Mouse (Mus musculus): ENCODE measurements around the gene Akt1. TPM values are rescaled to one million over a fixed set of nuclear protein-coding genes. Genes with fewer than 3 reads are reported as not detected.

Gene Akt1
- 46.4 and 50.3 TPM in 2 replicates for polyA plus RNA-seq (2015; fragmentation: Nextera tagmentation; extraction: Ambion mirVana)

DNA sequence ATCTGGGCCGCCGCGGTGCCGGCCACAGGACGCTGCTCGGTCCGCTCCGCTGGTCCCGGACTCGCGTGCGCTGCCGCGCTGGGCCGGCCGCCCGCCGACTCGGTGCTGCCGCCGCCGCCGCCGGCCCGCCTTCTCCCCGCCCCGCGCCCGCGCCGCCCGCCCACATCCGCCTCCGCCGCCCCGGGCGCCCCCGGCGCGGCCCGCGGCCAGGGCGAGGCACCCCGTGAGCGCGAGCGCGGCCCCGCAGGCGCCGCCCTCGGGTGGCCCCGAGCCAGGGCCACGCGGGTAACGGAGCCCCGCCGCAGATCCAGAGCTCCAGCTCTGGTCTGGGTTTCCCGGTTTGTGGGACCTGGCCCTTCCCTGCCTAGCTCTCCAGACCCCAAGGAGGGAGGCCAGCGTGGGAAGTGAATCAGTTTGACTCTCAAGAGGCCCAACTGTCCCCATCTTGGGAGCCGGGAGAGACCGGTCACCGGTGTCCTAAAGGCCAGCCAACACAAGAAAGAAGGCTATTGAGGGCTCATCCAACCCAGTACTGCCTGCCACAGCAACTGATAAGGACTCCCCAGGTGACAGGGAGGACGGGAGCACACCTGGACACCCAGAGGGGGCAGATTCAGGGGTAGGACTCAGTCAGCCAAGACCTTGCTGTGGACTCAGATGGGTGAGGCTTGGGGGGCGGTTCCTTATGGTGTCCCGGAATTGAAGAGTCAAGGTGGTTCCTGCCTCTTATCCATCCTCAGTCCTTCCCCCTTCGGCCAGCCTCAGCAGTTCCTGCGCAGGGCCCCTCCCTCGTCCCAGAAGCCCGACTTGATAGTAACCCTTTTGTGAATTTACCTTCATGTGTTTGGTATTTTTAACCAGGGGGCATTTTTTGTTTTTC is at the start of gene Akt1:
Gene Akt1 (minus strand): TSS at position 753 of the 880 bp plus-strand sequence.
- Histone ChIP-seq H3K9ac (peak within 1 kb of the TSS; percentile 100), H3K4me2 (peak within 1 kb of the TSS; percentile 92), H3K27me3 (peaks cover 24% of the 10 kb centered on the region), H3K4me3 (peak within 1 kb of the TSS; percentile 98), H3K9me3 (replicated peaks) (no peaks in the 10 kb centered on the region), H3K36me3 (ENCODE audit: poor library complexity, severe bottlenecking) (peaks cover 26% of the 10 kb centered on the region), H3K27ac (peak within 1 kb of the TSS; percentile 92), H3K4me1 (peaks cover 66% of the 10 kb centered on the region)
- 2% methylated on average over 18 of the region's 70 CpGs for WGBS
- peak; percentile 20 for ATAC-seq

DNA sequence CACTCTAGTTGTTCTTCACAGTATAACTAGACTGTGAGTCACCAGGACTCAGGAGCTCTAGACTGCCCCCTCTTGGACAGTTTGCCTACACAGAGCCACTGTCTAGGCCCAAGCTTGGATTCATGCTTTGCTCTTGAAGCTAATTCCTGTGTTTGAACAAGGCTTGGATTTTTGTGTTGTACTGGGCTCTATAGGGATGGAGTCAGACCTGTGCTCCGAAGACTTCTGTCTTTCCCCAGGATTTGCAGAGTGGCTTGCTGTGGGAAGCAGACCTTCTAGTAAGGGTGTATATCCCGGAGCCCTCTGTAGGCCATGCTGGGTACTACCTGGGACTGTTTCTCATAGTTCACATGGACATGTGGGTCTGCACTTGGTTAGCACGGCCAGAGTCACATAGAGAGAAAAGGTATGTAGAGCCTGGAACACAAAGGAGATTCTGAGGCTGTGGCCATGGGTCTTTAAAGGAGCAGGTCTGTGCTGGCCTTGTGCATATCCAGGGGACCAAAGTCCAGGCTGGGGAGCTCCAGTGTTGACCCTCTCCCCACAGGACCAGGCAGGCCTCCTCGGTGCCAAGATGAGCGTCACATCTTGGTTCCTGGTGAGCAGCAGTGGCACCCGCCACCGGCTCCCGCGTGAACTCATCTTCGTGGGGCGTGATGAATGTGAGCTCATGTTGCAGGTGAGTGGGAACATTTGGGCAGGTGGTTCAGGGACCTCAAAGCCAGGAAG is 49.6 kb upstream of the Akt1 start:
- H3K36me3 ChIP-seq (ENCODE audit: poor library complexity, severe bottlenecking), result 0 out of 2 replicates have a peak, but pooled peaks cover 2% of the 10 kb centered on the region
- H3K4me2 ChIP-seq, result peak overlapping the region; percentile 98; the same call in 1 of the 2 replicates
- H3K9ac ChIP-seq, result no peak overlapping the region
- peaks cover 43% of the 10 kb centered on the region for H3K4me1 ChIP-seq
- peak; percentile 30; the same call in 1 of the 2 replicates for ATAC-seq
- no peak overlapping the region for H3K27ac ChIP-seq
- no peaks in the 10 kb centered on the region for H3K9me3 ChIP-seq (replicated peaks)
- no peak overlapping the region for H3K4me3 ChIP-seq
- peaks cover 26% of the 10 kb centered on the region for H3K27me3 ChIP-seq
- 80% methylated on average over 11 of the region's 11 CpGs for WGBS

DNA sequence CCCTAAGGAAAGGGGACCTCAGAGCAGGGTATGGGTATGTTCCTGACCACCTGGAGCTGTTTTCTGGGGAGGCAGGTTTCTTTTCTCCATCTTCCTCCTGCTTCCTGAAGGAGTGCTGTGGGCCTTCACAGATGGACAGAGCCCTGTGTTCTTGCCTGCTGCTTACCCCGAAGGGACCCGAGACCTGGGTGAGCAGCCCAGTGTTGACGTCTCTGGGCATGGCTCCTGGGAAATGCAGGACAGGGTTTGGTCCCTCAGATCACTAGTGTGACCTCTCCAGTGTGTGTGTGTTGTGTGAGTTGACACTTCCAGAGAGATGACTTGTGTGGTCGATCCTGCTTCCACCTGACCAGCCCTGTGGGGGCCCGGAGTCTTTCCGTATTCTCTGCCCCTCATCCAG is 48.8 kb upstream of the Akt1 start:
- Histone ChIP-seq H3K27me3 (peaks cover 30% of the 10 kb centered on the region), H3K9ac (peak overlapping the region; percentile 89)
- 93% methylated on average over 6 of the region's 6 CpGs for WGBS

DNA sequence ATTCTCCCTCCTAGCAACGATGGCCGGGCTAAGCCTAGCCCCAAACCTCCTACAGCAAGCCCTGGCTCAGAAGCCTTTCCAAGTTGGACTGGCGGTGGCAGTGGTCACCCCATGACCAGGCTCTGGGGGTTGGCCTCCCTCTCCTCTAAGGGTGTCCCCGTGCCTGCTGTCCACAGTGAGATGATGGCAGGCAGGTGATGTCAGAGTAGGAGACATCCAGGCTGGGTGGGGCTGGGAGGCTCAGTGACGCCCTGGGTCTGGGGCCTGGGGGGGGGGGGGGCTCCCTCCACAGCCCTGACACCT is 48.3 kb upstream of the Akt1 start:
- H3K4me1 ChIP-seq, result peaks cover 43% of the 10 kb centered on the region
- peak; percentile 4; the same call in 1 of the 2 replicates for ATAC-seq
- H3K9ac ChIP-seq, result peak overlapping the region; percentile 89
- H3K4me3 ChIP-seq, result peak overlapping the region; percentile 84
- H3K27ac ChIP-seq, result no peak overlapping the region
- H3K36me3 ChIP-seq (ENCODE audit: poor library complexity, severe bottlenecking), result 0 out of 2 replicates have a peak, but pooled peaks cover 2% of the 10 kb centered on the region
- H3K9me3 ChIP-seq (replicated peaks), result no peaks in the 10 kb centered on the region
- H3K4me2 ChIP-seq, result peak overlapping the region; percentile 98
- H3K27me3 ChIP-seq, result peaks cover 30% of the 10 kb centered on the region
- 3% methylated on average over 4 of the region's 5 CpGs for WGBS

More for the DNA sequence above, 48.8 kb upstream of the Akt1 start:
- Histone ChIP-seq H3K9me3 (replicated peaks) (no peaks in the 10 kb centered on the region), H3K27ac (no peak overlapping the region), H3K4me1 (peaks cover 43% of the 10 kb centered on the region), H3K4me3 (peak overlapping the region; percentile 84), H3K4me2 (peak overlapping the region; percentile 98), H3K36me3 (ENCODE audit: poor library complexity, severe bottlenecking) (0 out of 2 replicates have a peak, but pooled peaks cover 2% of the 10 kb centered on the region)
- ATAC-seq, result no peak

DNA sequence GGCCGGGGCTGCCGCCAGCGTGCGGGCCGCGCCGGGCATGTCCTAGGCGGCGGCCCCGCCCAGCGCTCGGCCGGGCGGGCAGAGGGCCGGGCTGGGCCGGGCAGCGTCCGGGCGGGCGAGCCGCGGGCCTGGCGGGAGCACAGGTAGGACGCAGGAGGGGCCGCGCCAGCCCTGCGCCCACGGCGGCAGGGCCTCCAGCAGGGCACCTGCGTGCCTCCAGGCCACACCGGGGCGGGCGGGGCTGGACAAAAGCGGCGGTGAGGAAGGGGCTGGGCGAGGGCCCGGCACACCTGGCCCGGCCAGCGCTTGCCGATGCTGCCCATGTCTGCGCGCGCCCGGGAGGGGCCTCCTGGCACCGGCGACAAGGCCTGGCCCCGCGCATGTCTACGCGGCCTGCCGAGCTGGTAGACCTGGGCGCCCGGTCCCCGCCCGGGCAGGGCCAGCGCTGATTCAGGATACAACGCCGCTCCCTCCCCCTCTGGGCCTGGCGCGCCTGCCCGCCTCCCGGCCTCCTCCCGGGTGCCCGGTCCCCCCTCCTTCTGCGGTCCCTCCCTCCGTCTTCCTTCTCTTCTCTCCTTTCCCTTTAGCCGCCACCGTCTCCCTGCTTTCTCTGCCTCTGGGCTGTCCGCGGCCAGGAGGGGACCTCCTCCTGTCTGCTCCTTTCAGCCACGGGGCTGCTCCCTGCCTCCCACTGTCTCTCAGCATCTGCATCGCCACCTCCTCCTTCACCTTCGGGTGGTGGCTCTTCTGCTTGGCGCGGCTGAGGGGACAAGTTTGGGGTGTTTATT is 47.8 kb upstream of the Akt1 start:
- Histone ChIP-seq H3K9ac (peak overlapping the region; percentile 89), H3K4me3 (peak overlapping the region; percentile 84), H3K9me3 (replicated peaks) (no peaks in the 10 kb centered on the region), H3K27me3 (peaks cover 30% of the 10 kb centered on the region), H3K27ac (peak overlapping the region; percentile 54), H3K4me1 (peaks cover 38% of the 10 kb centered on the region), H3K4me2 (peak overlapping the region; percentile 98), H3K36me3 (ENCODE audit: poor library complexity, severe bottlenecking) (0 out of 2 replicates have a peak, but pooled peaks cover 2% of the 10 kb centered on the region)
- peak; percentile 72 for ATAC-seq
- 0% methylated on average over 33 of the region's 75 CpGs for WGBS

DNA sequence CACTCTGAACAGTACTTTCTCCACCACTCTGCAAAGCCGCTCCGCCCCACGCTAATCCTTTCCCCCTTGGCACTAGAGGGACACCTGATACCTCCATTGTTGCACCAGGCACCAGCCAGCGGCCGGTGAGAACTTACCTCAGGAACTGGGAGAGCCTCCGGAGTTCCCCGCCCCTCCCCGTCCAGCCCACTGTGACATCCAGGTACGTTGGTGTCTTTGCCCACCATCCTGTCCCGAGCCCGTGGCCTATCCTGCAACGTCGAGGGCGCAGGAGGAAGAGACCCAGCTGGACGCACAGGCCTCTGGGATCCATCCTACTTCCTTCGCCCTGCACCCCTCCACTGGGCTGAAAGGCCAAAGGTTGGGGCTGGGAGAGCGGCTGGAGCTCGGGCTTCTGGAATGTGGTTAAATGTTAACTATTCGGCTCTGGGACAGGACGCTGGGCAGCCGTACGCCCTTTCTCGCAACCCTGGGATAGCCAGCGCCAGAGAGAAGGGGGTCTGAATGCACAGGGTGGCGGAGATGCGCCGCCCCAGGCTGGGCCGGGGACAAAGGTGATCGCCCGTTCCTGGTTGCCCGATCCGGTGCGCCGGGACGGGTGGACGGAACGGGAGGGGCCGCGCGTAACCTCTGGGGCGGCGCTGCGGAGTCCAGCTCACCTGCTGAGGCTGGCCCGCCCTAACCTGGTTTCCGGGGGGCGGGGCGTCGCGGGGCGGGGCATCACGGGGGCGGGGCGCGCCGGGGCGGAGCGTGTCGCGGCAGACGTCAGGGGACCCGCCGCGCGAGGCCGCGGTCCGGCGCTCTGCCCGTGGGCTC is 46.9 kb upstream of the Akt1 start:
- Histone ChIP-seq H3K4me2 (peak overlapping the region; percentile 98), H3K36me3 (ENCODE audit: poor library complexity, severe bottlenecking) (0 out of 2 replicates have a peak, but pooled peaks cover 2% of the 10 kb centered on the region), H3K9ac (peak overlapping the region; percentile 89), H3K4me1 (peaks cover 38% of the 10 kb centered on the region), H3K9me3 (replicated peaks) (no peaks in the 10 kb centered on the region), H3K27me3 (peaks cover 30% of the 10 kb centered on the region), H3K4me3 (peak overlapping the region; percentile 84), H3K27ac (no peak overlapping the region)
- ATAC-seq, result peak; percentile 31
- 2% methylated on average over 42 of the region's 69 CpGs for WGBS

DNA sequence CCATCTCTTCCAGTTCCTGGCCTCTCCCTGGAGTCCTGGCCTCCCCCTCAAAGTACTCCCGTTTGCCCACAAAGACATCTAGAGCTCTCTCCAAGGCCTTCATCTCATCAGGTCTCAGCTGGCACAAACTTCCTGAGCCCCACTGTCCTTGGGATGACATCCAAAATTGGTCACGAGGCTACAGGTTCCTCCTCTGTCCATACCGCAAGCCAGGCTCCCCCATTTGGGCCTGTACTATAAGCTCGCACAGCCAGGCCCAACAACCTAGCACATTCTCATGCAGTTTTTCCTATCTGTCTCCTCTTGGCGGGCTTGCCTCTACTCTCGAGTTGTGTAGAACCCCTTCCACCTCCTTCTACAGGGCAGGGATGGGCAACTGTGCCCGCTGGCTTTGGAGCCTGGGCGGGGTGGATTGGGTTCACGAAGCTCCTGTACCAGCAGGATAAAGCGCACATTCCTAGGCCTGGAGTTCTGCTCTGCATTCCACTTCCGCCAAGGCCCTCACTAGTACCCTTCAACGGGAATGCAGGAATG is 46.3 kb upstream of the Akt1 start:
- Histone ChIP-seq H3K27me3 (peaks cover 30% of the 10 kb centered on the region), H3K36me3 (ENCODE audit: poor library complexity, severe bottlenecking) (0 out of 2 replicates have a peak, but pooled peaks cover 2% of the 10 kb centered on the region), H3K27ac (no peak overlapping the region), H3K9me3 (replicated peaks) (no peaks in the 10 kb centered on the region), H3K4me3 (peak overlapping the region; percentile 84), H3K4me1 (peaks cover 38% of the 10 kb centered on the region), H3K9ac (no peak overlapping the region), H3K4me2 (peak overlapping the region; percentile 98)
- 37% methylated on average over 12 of the region's 12 CpGs for WGBS
- no peak for ATAC-seq

DNA sequence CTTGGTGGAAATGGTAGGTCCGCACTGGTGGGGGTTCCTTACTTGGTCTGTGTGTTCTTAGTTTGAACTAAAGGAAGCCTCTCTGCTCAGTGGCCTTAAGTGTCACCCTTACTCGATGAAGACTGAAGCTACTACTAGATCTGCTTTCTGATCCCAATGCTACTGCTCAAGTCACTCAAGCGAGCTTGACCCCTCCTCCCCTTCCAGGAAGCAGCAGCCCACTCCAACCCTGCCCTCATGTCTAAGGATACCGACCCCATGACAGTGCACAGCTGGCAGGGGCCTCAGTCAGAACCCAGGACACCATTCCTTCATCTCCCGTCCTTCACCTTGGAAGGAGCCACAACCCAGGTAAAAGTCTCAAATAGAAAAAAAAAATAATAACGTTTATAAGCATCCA is 45.5 kb upstream of the Akt1 start, which contains the start of gene Cep170b:
Gene Cep170b (plus strand): TSS at position 240 of the 400 bp plus-strand sequence.
- 75% methylated on average over 6 of the region's 6 CpGs for WGBS
- peak within 1 kb of the TSS; percentile 98 for H3K4me2 ChIP-seq
- no peaks in the 10 kb centered on the region for H3K36me3 ChIP-seq (ENCODE audit: poor library complexity, severe bottlenecking)
- H3K27ac ChIP-seq, result no peak within 1 kb of the TSS
- H3K9ac ChIP-seq, result no peak within 1 kb of the TSS
- no peaks in the 10 kb centered on the region for H3K9me3 ChIP-seq (replicated peaks)
- no peak for ATAC-seq
- H3K4me3 ChIP-seq, result peak within 1 kb of the TSS; percentile 84
- H3K27me3 ChIP-seq, result peaks cover 30% of the 10 kb centered on the region
- peaks cover 32% of the 10 kb centered on the region for H3K4me1 ChIP-seq

DNA sequence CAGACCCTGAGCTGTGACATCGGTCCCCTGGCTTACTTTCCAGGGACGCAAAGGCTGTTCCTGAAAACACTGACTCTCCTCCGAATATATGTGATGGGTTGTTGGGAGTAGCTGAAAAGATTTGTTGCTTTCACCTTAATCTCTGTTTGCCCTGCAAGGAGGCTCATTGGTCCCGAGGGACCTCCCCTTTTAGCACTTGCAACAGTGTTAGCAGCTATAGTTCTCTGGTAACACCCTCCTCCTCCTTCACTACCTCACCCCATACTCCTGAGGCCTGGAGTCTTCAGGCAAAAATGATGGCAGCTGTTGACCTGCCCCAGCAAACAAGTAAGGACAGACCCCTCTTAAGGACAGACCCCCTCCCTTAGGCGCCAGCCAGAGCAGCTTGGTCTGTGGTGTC is 44.3 kb upstream of the Akt1 start:
- ATAC-seq, result no peak
- Histone ChIP-seq H3K4me2 (no peak overlapping the region), H3K9me3 (replicated peaks) (no peaks in the 10 kb centered on the region), H3K36me3 (ENCODE audit: poor library complexity, severe bottlenecking) (no peaks in the 10 kb centered on the region), H3K9ac (no peak overlapping the region), H3K27me3 (peaks cover 30% of the 10 kb centered on the region), H3K27ac (no peak overlapping the region), H3K4me1 (peaks cover 25% of the 10 kb centered on the region), H3K4me3 (no peak overlapping the region)
- 70% methylated on average over 5 of the region's 5 CpGs for WGBS

DNA sequence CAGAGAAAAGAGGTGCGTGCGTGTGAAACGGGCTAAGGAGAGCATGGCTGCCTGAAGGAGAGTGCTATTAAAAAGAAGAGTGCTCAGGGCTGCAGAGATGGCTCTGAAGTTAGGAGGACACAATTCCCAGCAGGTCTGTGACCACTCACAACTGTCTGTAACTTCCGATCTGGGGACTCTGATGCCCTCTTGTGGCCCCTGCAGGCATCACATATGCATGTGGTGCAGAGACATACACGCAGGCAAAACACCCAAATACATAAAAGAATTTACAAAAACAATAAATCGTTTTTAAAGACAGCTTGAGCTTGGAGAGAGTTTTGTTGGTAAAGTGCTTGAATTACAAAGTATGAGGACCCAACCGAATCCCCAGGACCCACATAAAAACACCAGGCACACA is 42.5 kb upstream of the Akt1 start:
- Histone ChIP-seq H3K9ac (no peak overlapping the region), H3K9me3 (replicated peaks) (no peaks in the 10 kb centered on the region), H3K36me3 (ENCODE audit: poor library complexity, severe bottlenecking) (no peaks in the 10 kb centered on the region), H3K4me2 (no peak overlapping the region), H3K4me1 (peaks cover 14% of the 10 kb centered on the region), H3K27ac (no peak overlapping the region), H3K4me3 (no peak overlapping the region), H3K27me3 (peaks cover 26% of the 10 kb centered on the region)
- WGBS, result 24% methylated on average over 7 of the region's 7 CpGs
- ATAC-seq, result no peak

Data from forebrain, embryonic 13.5 days (tissue).